ENCODE assay signal across 9 mouse cellular contexts in genomic region chr11:106159921-106160840, GRCm38 (mm10). TPM values are rescaled to one million over a fixed set of nuclear protein-coding genes. Genes with fewer than 3 reads are reported as not detected.
DNase-seq lines count a peak whose midpoint lies in the region; ATAC-seq and TF ChIP-seq lines count a peak whose summit lies in the region.
"Had no signal": no experiment of that assay in that cellular context is flagged by ENCODE, and none has a peak within 500 bp of the region (broad histone marks: within the 10 kb centered on the region; RNA-seq: fewer than 3 reads in every experiment).

No protein-coding gene starts in this region.

- dilution Hi-C loops in CH12.LX (cut with MboI; ENCODE audit: extremely low pct_ligation_motif_present, extremely low pct_unique_long_range_greater_than_20kb, low sequenced_read_pairs) = no loop called here

- intact Hi-C loops in heart, postnatal 10 days (cut with DNase I) = no loop called here

- no peak for TF ChIP-seq EP300 in CH12.LX (IDR thresholded peaks at IDR 0.05; ENCODE audit: low read length)

- TF ChIP-seq POLR2A in CH12.LX (IDR thresholded peaks at IDR 0.05; ENCODE audit: low read depth, low read length) = peak; percentile 87
- peak; percentile 85 for TF ChIP-seq POLR2A in brain, embryonic 14.5 days (IDR thresholded peaks at IDR 0.05; ENCODE audit: borderline replicate concordance, extremely low read depth, insufficient read depth, insufficient read length, poor library complexity, severe bottlenecking)

- H3K9ac ChIP-seq in CH12.LX (ENCODE audit: insufficient read depth, low read depth) = peak overlapping the region; percentile 96
- peak overlapping the region; percentile 98 for H3K9ac ChIP-seq in forebrain, embryonic 12.5 days
- H3K9ac ChIP-seq in liver, embryonic 16.5 days (ENCODE audit: low read depth, low read length) = peak overlapping the region; percentile 76
- H3K9ac ChIP-seq in neural tube, embryonic 12.5 days = peak overlapping the region; percentile 97

- no peaks in the 10 kb centered on the region for H3K27me3 ChIP-seq in CH12.LX (replicated peaks)
- H3K27me3 ChIP-seq in forebrain, embryonic 12.5 days = no peaks in the 10 kb centered on the region
- peaks cover 19% of the 10 kb centered on the region for H3K27me3 ChIP-seq in liver, embryonic 16.5 days (ENCODE audit: control insufficient read depth, insufficient read depth, low read depth, low read length)
- H3K27me3 ChIP-seq in neural tube, embryonic 12.5 days (replicated peaks) = no peaks in the 10 kb centered on the region

- peak; percentile 79 for DNase-seq in CH12.LX (ENCODE audit: extremely low read depth)
- DNase-seq in brain, embryonic 14.5 days (ENCODE audit: low read depth) = peak; percentile 94
- DNase-seq in heart, postnatal 10 days = peak; percentile 78 to 82
- peak; percentile 69 to 86 for DNase-seq in kidney, postnatal 36 days
- DNase-seq in telencephalon, adult 2 months (ENCODE audit: low read depth, low spot score) = peak; percentile 67

- TF ChIP-seq CTCF in CH12.LX (conservative IDR thresholded peaks at IDR 0.05 in 1 of 2, IDR thresholded peaks at IDR 0.05 in 1 of 2; ENCODE audit: low read depth in 2 of 2, low read length in 2 of 2) = peak in 1 of 2 experiments; percentile 31; a peak in 2 of 4 replicates
- peak; percentile 17; the same call in 1 of the 2 replicates for TF ChIP-seq CTCF in brain, embryonic 14.5 days (IDR thresholded peaks at IDR 0.05; ENCODE audit: borderline replicate concordance, extremely low read depth, insufficient read depth, insufficient read length)

- peak overlapping the region; percentile 89 for H3K27ac ChIP-seq in CH12.LX (ENCODE audit: insufficient read depth, low read depth)
- peak overlapping the region; percentile 97 for H3K27ac ChIP-seq in forebrain, embryonic 12.5 days
- H3K27ac ChIP-seq in liver, embryonic 16.5 days (ENCODE audit: low read length) = peak overlapping the region; percentile 87
- H3K27ac ChIP-seq in neural tube, embryonic 12.5 days = peak overlapping the region; percentile 98

- peak; percentile 76 for ATAC-seq in forebrain, embryonic 12.5 days (ENCODE audit: low FRiP score)
- peak; percentile 62 for ATAC-seq in liver, embryonic 16.5 days (ENCODE audit: low read depth)
- ATAC-seq in neural tube, embryonic 12.5 days (ENCODE audit: low FRiP score, low read depth) = peak; percentile 59

- WGBS in forebrain, embryonic 12.5 days = 1% methylated on average over 97 of the region's 106 CpGs
- 1% methylated on average over 66 of the region's 106 CpGs for WGBS in liver, embryonic 16.5 days (ENCODE audit: insufficient replicate concordance)
- under 1% methylated on average over 102 of the region's 106 CpGs for WGBS in neural tube, embryonic 12.5 days

- no peaks in the 10 kb centered on the region for H3K9me3 ChIP-seq in CH12.LX (replicated peaks; ENCODE audit: low read length)
- H3K9me3 ChIP-seq in forebrain, embryonic 12.5 days = no peaks in the 10 kb centered on the region
- H3K9me3 ChIP-seq in liver, embryonic 16.5 days (replicated peaks; ENCODE audit: control insufficient read depth, low read length) = no peaks in the 10 kb centered on the region
- H3K9me3 ChIP-seq in neural tube, embryonic 12.5 days = no peaks in the 10 kb centered on the region

- H3K4me3 ChIP-seq in CH12.LX (replicated peaks in 1 of 3; ENCODE audit: low read depth in 2 of 3, low read length in 2 of 3, poor library complexity in 1 of 3) = peak overlapping the region; percentile 79 to 90 (median 85)
- H3K4me3 ChIP-seq in forebrain, embryonic 12.5 days (replicated peaks) = peak overlapping the region; percentile 86
- H3K4me3 ChIP-seq in liver, embryonic 16.5 days (ENCODE audit: low read depth, low read length) = peak overlapping the region; percentile 71
- peak overlapping the region; percentile 84 for H3K4me3 ChIP-seq in neural tube, embryonic 12.5 days

- peak overlapping the region; percentile 52 for H3K4me2 ChIP-seq in CH12.LX (ENCODE audit: insufficient read depth, low read depth, poor library complexity, severe bottlenecking)
- peak overlapping the region; percentile 75 for H3K4me2 ChIP-seq in forebrain, embryonic 12.5 days
- H3K4me2 ChIP-seq in liver, embryonic 16.5 days (ENCODE audit: low read depth, low read length) = peak overlapping the region; percentile 94
- H3K4me2 ChIP-seq in neural tube, embryonic 12.5 days (replicated peaks) = peak overlapping the region; percentile 91

- H3K4me1 ChIP-seq in CH12.LX (ENCODE audit: control insufficient read depth in 1 of 2, insufficient read depth in 2 of 2) = peaks cover 27 to 51% of the 10 kb centered on the region in 2 experiments
- peaks cover 40% of the 10 kb centered on the region for H3K4me1 ChIP-seq in forebrain, embryonic 12.5 days
- peaks cover 16% of the 10 kb centered on the region for H3K4me1 ChIP-seq in liver, embryonic 16.5 days (ENCODE audit: control insufficient read depth, low read depth, low read length)
- peaks cover 33% of the 10 kb centered on the region for H3K4me1 ChIP-seq in neural tube, embryonic 12.5 days

- H3K79me2 ChIP-seq in CH12.LX (replicated peaks; ENCODE audit: control insufficient read depth, extremely low read depth, insufficient read depth, poor library complexity, severe bottlenecking) = peaks cover 29% of the 10 kb centered on the region

- no peak for TF ChIP-seq RAD21 in CH12.LX (IDR thresholded peaks at IDR 0.05; ENCODE audit: low read depth, low read length)

- in situ Hi-C loops in CH12.LX (cut with MboI; ENCODE audit: low pct_ligation_motif_present, low pct_unique_long_range_greater_than_20kb, low sequenced_read_pairs) = no loop called here

- H3K36me3 ChIP-seq in CH12.LX (replicated peaks in 1 of 2; ENCODE audit: control insufficient read depth in 1 of 2, insufficient read depth in 1 of 2, low read length in 1 of 2) = peaks cover 51 to 62% of the 10 kb centered on the region in 2 experiments
- H3K36me3 ChIP-seq in forebrain, embryonic 12.5 days (replicated peaks) = peaks cover 57% of the 10 kb centered on the region
- H3K36me3 ChIP-seq in liver, embryonic 16.5 days (ENCODE audit: control insufficient read depth, insufficient read depth) = no peaks in the 10 kb centered on the region
- peaks cover 53% of the 10 kb centered on the region for H3K36me3 ChIP-seq in neural tube, embryonic 12.5 days

TF ChIP-seq in CH12.LX, 34 proteins besides CTCF, POLR2A, EP300 and RAD21 (continues in another document):
- TF ChIP-seq NRF1 (IDR thresholded peaks at IDR 0.05; ENCODE audit: low read depth, low read length) = 0 out of 2 replicates have a peak, but pooled peaks have one; percentile 30
- TF ChIP-seq CHD1 (IDR thresholded peaks at IDR 0.05; ENCODE audit: low read depth, low read length) = no peak
- no peak for TF ChIP-seq BHLHE40 (IDR thresholded peaks at IDR 0.05; ENCODE audit: low read depth, low read length)
- no peak; the same call in 1 of the 2 replicates for TF ChIP-seq ZMIZ1 (IDR thresholded peaks at IDR 0.05; ENCODE audit: low read depth, low read length)
- no peak for TF ChIP-seq MYC (IDR thresholded peaks at IDR 0.05; ENCODE audit: low read depth, low read length)
- TF ChIP-seq SIN3A (IDR thresholded peaks at IDR 0.05; ENCODE audit: low read length) = peak; percentile 79

RNA-seq across cellular contexts. Expression of gene Gm10840, which starts 0.5 kb away (rescaled TPM):
- total RNA-seq in CH12.LX (2012; rRNA removed) (not detected in 2 replicates), CH12.LX (2014; rRNA removed) (not detected in 2 replicates)
- polyA plus RNA-seq in CH12.LX (2012; ENCODE audit: insufficient read length, low read depth) = not detected in 2 replicates
- polyA plus RNA-seq in brain, embryonic 14.5 days (2012; rRNA removed) = 0.77 TPM in 1 of 2 replicates, not detected in the other
- not detected in 2 replicates for polyA plus RNA-seq in forebrain, embryonic 12.5 days (2016; fragmentation: Nextera tagmentation; extraction: Ambion mirVana)
- not detected for total RNA-seq in heart, postnatal 10 days (2021)
- polyA plus RNA-seq in liver, embryonic 16.5 days (2015; fragmentation: Nextera tagmentation; extraction: Ambion mirVana) = not detected in 2 replicates
- not detected in 2 replicates for polyA plus RNA-seq in neural tube, embryonic 12.5 days (2016; fragmentation: Nextera tagmentation; extraction: Ambion mirVana)
- polyA plus RNA-seq: large intestine, adult 2 months had no signal

RNA-seq across cellular contexts. Expression of gene Limd2, which starts 0.5 kb away (rescaled TPM):
- total RNA-seq in CH12.LX (2012; rRNA removed) (249 and 275 TPM in 2 replicates), CH12.LX (2014; rRNA removed) (344 and 367 TPM in 2 replicates)
- 520 and 563 TPM in 2 replicates for polyA plus RNA-seq in CH12.LX (2012; ENCODE audit: insufficient read length, low read depth)
- 128 and 134 TPM in 2 replicates for polyA plus RNA-seq in brain, embryonic 14.5 days (2012; rRNA removed)
- 289 and 300 TPM in 2 replicates for polyA plus RNA-seq in forebrain, embryonic 12.5 days (2016; fragmentation: Nextera tagmentation; extraction: Ambion mirVana)
- total RNA-seq in heart, postnatal 10 days (2021) = 10 to 100 TPM; 13.6 to 14.1 TPM
- 76.8 and 79.6 TPM in 2 replicates for polyA plus RNA-seq in liver, embryonic 16.5 days (2015; fragmentation: Nextera tagmentation; extraction: Ambion mirVana)
- 277 and 281 TPM in 2 replicates for polyA plus RNA-seq in neural tube, embryonic 12.5 days (2016; fragmentation: Nextera tagmentation; extraction: Ambion mirVana)

RNA-seq across cellular contexts. Expression of gene Strada, which starts 41.8 kb away (rescaled TPM):
- total RNA-seq in CH12.LX (2012; rRNA removed) (36.8 and 39.4 TPM in 2 replicates), CH12.LX (2014; rRNA removed) (40.1 and 41.7 TPM in 2 replicates)
- 48.7 and 51.7 TPM in 2 replicates for polyA plus RNA-seq in CH12.LX (2012; ENCODE audit: insufficient read length, low read depth)
- 54.3 and 68.3 TPM in 2 replicates for polyA plus RNA-seq in brain, embryonic 14.5 days (2012; rRNA removed)
- 35.2 and 36.1 TPM in 2 replicates for polyA plus RNA-seq in forebrain, embryonic 12.5 days (2016; fragmentation: Nextera tagmentation; extraction: Ambion mirVana)
- total RNA-seq in heart, postnatal 10 days (2021) = 10 to 100 TPM; 11.1 to 12.9 TPM
- polyA plus RNA-seq in liver, embryonic 16.5 days (2015; fragmentation: Nextera tagmentation; extraction: Ambion mirVana) = 7.3 and 7.6 TPM in 2 replicates
- polyA plus RNA-seq in neural tube, embryonic 12.5 days (2016; fragmentation: Nextera tagmentation; extraction: Ambion mirVana) = 37.1 and 38.3 TPM in 2 replicates

RNA-seq across cellular contexts. Expression of gene Ccdc47, which starts 56.0 kb away (rescaled TPM):
- total RNA-seq in CH12.LX (2012; rRNA removed) = 53.2 and 66.7 TPM in 2 replicates
- 44.5 and 46.1 TPM in 2 replicates for total RNA-seq in CH12.LX (2014; rRNA removed)
- 80.8 and 94.1 TPM in 2 replicates for polyA plus RNA-seq in CH12.LX (2012; ENCODE audit: insufficient read length, low read depth)
- polyA plus RNA-seq in brain, embryonic 14.5 days (2012; rRNA removed) = 44.1 and 54.9 TPM in 2 replicates
- 91.9 and 92.1 TPM in 2 replicates for polyA plus RNA-seq in forebrain, embryonic 12.5 days (2016; fragmentation: Nextera tagmentation; extraction: Ambion mirVana)
- 10 to 100 TPM; 79.9 to 83.2 TPM for total RNA-seq in heart, postnatal 10 days (2021)
- 42.3 and 44.2 TPM in 2 replicates for polyA plus RNA-seq in liver, embryonic 16.5 days (2015; fragmentation: Nextera tagmentation; extraction: Ambion mirVana)
- 89.5 and 90.2 TPM in 2 replicates for polyA plus RNA-seq in neural tube, embryonic 12.5 days (2016; fragmentation: Nextera tagmentation; extraction: Ambion mirVana)

RNA-seq across cellular contexts. Expression of gene Ddx42, which starts 56.5 kb away (rescaled TPM):
- total RNA-seq in CH12.LX (2012; rRNA removed) (63.8 and 69.0 TPM in 2 replicates), CH12.LX (2014; rRNA removed) (65.3 and 65.5 TPM in 2 replicates)
- polyA plus RNA-seq in CH12.LX (2012; ENCODE audit: insufficient read length, low read depth) = 89.1 and 94.6 TPM in 2 replicates
- polyA plus RNA-seq in brain, embryonic 14.5 days (2012; rRNA removed) = 41.1 and 56.8 TPM in 2 replicates
- 122 and 129 TPM in 2 replicates for polyA plus RNA-seq in forebrain, embryonic 12.5 days (2016; fragmentation: Nextera tagmentation; extraction: Ambion mirVana)
- total RNA-seq in heart, postnatal 10 days (2021) = 10 to 100 TPM; 37.3 to 38.8 TPM
- 22.7 and 24.7 TPM in 2 replicates for polyA plus RNA-seq in liver, embryonic 16.5 days (2015; fragmentation: Nextera tagmentation; extraction: Ambion mirVana)
- polyA plus RNA-seq in neural tube, embryonic 12.5 days (2016; fragmentation: Nextera tagmentation; extraction: Ambion mirVana) = 108 and 113 TPM in 2 replicates

Comparison
In these comparisons a context has a peak if more than half of its experiments do, and no peak if none do; other contexts are left out.
1. Peak in every context shown above with its lines: DNase-seq, ATAC-seq, H3K4me3 ChIP-seq and H3K27ac ChIP-seq.